Mouse (Mus musculus): Measurements from ENCODE around the gene Apoa5.

Gene Apoa5

GRCm38 (mm10) chr9:46268343-46268873 is at the start of gene Apoa5:
TSS of gene Apoa5 (plus strand) at chr9:46268633.
- DNase-seq (ENCODE audit: low spot score in 2 of 2), result no peak

GRCm38 (mm10) chr9:46223090-46223489 is 45.3 kb upstream of the Apoa5 start:
- DNase-seq (ENCODE audit: low spot score in 2 of 2), result no peak

GRCm38 (mm10) chr9:46224101-46224500 is 44.3 kb upstream of the Apoa5 start:
- DNase-seq (ENCODE audit: low spot score in 2 of 2), result no peak

- no peak for DNase-seq (ENCODE audit: low spot score in 2 of 2)
These were observed 43.3 kb upstream of the Apoa5 start for GRCm38 (mm10) chr9:46224945-46225660.

- DNase-seq (ENCODE audit: low spot score in 2 of 2), result no peak
These were observed 41.3 kb upstream of the Apoa5 start for GRCm38 (mm10) chr9:46227064-46227614.

GRCm38 (mm10) chr9:46228491-46228890 is 39.9 kb upstream of the Apoa5 start, which contains the start of gene Apoa1:
TSS of gene Apoa1 (plus strand) at chr9:46228580.
- DNase-seq (ENCODE audit: low spot score in 2 of 2), result no peak

GRCm38 (mm10) chr9:46229573-46230449 is 38.6 kb upstream of the Apoa5 start:
- peak; percentile 88 for DNase-seq (ENCODE audit: low spot score in 2 of 2)

GRCm38 (mm10) chr9:46230450-46230975 is 37.9 kb upstream of the Apoa5 start:
- no peak for DNase-seq (ENCODE audit: low spot score in 2 of 2)

GRCm38 (mm10) chr9:46235196-46235595 is 33.2 kb upstream of the Apoa5 start:
- DNase-seq (ENCODE audit: low spot score in 2 of 2), result no peak

GRCm38 (mm10) chr9:46235596-46235648 is 33.0 kb upstream of the Apoa5 start, which contains the start of gene Apoc3:
TSS of gene Apoc3 (minus strand) at chr9:46235636.
- no peak for DNase-seq (ENCODE audit: low spot score in 2 of 2)

- DNase-seq (ENCODE audit: low spot score in 2 of 2), result no peak
These were observed 32.8 kb upstream of the Apoa5 start for GRCm38 (mm10) chr9:46235649-46236048.

- no peak for DNase-seq (ENCODE audit: low spot score in 2 of 2)
These were observed 29.6 kb upstream of the Apoa5 start for GRCm38 (mm10) chr9:46238850-46239249.

- no peak for DNase-seq (ENCODE audit: low spot score in 2 of 2)
These were observed 27.8 kb upstream of the Apoa5 start, which contains the start of gene Apoa4 for GRCm38 (mm10) chr9:46240526-46241153. TSS of gene Apoa4 (plus strand) at chr9:46240696.

GRCm38 (mm10) chr9:46241818-46242217 is 26.6 kb upstream of the Apoa5 start:
- no peak for DNase-seq (ENCODE audit: low spot score in 2 of 2)

GRCm38 (mm10) chr9:46243122-46243521 is 25.3 kb upstream of the Apoa5 start:
- no peak for DNase-seq (ENCODE audit: low spot score in 2 of 2)

GRCm38 (mm10) chr9:46243584-46243983 is 24.8 kb upstream of the Apoa5 start:
- no peak for DNase-seq (ENCODE audit: low spot score in 2 of 2)

GRCm38 (mm10) chr9:46246752-46247324 is 21.6 kb upstream of the Apoa5 start:
- peak; percentile 23 to 33 for DNase-seq (ENCODE audit: low spot score in 2 of 2)

- DNase-seq (ENCODE audit: low spot score in 2 of 2), result no peak
These were observed 12.3 kb upstream of the Apoa5 start for GRCm38 (mm10) chr9:46256177-46256576.

- no peak for DNase-seq (ENCODE audit: low spot score in 2 of 2)
These were observed 11.6 kb upstream of the Apoa5 start for GRCm38 (mm10) chr9:46256658-46257385.

- DNase-seq (ENCODE audit: low spot score in 2 of 2), result no peak
These were observed 10.9 kb upstream of the Apoa5 start for GRCm38 (mm10) chr9:46257546-46257945.

GRCm38 (mm10) chr9:46259111-46259510 is 9.3 kb upstream of the Apoa5 start:
- no peak for DNase-seq (ENCODE audit: low spot score in 2 of 2)
